Mouse (Mus musculus) G1E (cell line): ENCODE measurements at regions not wholly inside any gene's neighbourhood (a gene's known extent, or its start where the extent isn't known, plus 50 kb on each side); places are given as distances from the start of the nearest gene placed in this dataset.

Experiments used
- CTCF ChIP-seq: IDR thresholded peaks from 2 replicates; pipeline ENCODE4 v1.5.1; 2012; ENCODE audit warnings: low read depth, low read length, inconsistent platforms, mixed read lengths
- GATA1 ChIP-seq: IDR thresholded peaks from 2 replicates; pipeline ENCODE4 v1.6.1; 2012; ENCODE audit warnings: borderline replicate concordance, low read length, inconsistent platforms, mixed read lengths
- POLR2AphosphoS5 ChIP-seq: IDR thresholded peaks from 2 replicates; pipeline ENCODE4 v1.6.1; 2012; ENCODE audit warnings: low read depth, low read length, inconsistent platforms; ENCODE audit not compliant: insufficient replicate concordance
- TAL1 ChIP-seq: conservative IDR thresholded peaks from 2 replicates; pipeline ENCODE4 v1.6.1; 2012; ENCODE audit warnings: low read depth, low read length, inconsistent platforms, mixed read lengths

DNA sequence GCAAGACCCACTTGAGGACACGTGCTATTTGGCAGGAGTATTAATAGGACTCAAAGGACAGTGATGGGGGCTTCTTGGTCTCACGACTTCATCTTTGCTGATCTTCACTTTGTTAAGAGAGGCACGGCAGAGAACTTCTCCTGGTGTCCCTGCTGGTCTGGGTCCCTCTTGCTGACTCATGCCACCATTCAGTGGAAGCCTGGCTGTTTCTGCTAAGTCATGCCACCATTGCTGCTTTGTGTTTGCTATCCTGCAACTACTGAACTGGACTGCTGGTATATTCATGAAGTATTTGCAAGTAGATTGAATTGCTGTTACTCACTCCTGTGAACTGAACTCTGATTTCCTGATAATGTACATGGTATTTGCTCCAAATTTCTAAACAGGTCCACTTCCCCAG, 59.6 kb upstream of the Galnt10 start:
- TF ChIP-seq GATA1 (no peak), CTCF (no peak), TAL1 (no peak), POLR2AphosphoS5 (no peak)
